Mouse (Mus musculus) lung, embryonic 16.5 days (tissue): ENCODE measurements around the gene Hpgds. TPM values are rescaled to one million over a fixed set of nuclear protein-coding genes. Genes with fewer than 3 reads are reported as not detected.
A peak's percentile ranks its signal among the peaks of the same experiment; 100 is the strongest.

Experiments
- ATAC-seq: fragments of 200-750 bp; cut with Nextera tagmentation; 2 replicates; pipeline ENCODE4 v1.8.0; 2017; ENCODE audit warnings: low read depth, mild to moderate bottlenecking, moderate library complexity
- H3K27ac ChIP-seq: fragments of 300-500 bp; sonication (generic); 2 replicates; pipeline ENCODE4 v1.5.1; 2014; ENCODE audit warnings: mild to moderate bottlenecking, control low read depth, low read length
- H3K27me3 ChIP-seq: fragments of 300-500 bp; sonication (generic); 2 replicates; pipeline ENCODE4 v1.6.1; 2014; ENCODE audit warnings: low read depth, low read length, mixed read lengths; ENCODE audit not compliant: control insufficient read depth, insufficient read depth
- H3K36me3 ChIP-seq: fragments of 300-500 bp; sonication (generic); 2 replicates; pipeline ENCODE4 v1.6.1; 2014; ENCODE audit warnings: low read length; ENCODE audit not compliant: control insufficient read depth, insufficient read depth
- H3K4me1 ChIP-seq: fragments of 300-500 bp; sonication (generic); replicated peaks from 2 replicates; pipeline ENCODE4 v1.6.1; 2014; ENCODE audit warnings: low read length, mixed read lengths; ENCODE audit not compliant: control insufficient read depth, insufficient read depth
- H3K4me2 ChIP-seq: fragments of 300-500 bp; sonication (generic); 2 replicates; pipeline ENCODE4 v1.6.1; 2014; ENCODE audit warnings: low read depth, low read length, control low read depth
- H3K4me3 ChIP-seq: fragments of 300-500 bp; sonication (generic); 2 replicates; pipeline ENCODE4 v1.5.1; 2014; ENCODE audit warnings: mild to moderate bottlenecking, low read length, control low read depth
- H3K9ac ChIP-seq: fragments of 300-500 bp; sonication (generic); 2 replicates; pipeline ENCODE4 v1.6.1; 2014; ENCODE audit warnings: low read length, control low read depth
- H3K9me3 ChIP-seq: fragments of 300-500 bp; sonication (generic); 2 replicates; pipeline ENCODE4 v1.6.1; 2016; ENCODE audit warnings: low read length; ENCODE audit not compliant: control insufficient read depth
- WGBS: fragments of 180-500 bp; shearing (Covaris S2); extraction: QIAGEN DNeasy Blood & Tissue Kit; methylation state at CpG from one replicate; pipeline ENCODE4 v1.1.7; 2014; 5-methylcytosine and 5-hydroxymethylcytosine counted together
- polyA plus RNA-seq: library from polyadenylated mRNA; unstranded; fragments of >200 nt; fragmentation: Nextera tagmentation; extraction: Ambion mirVana; gene quantifications from 2 replicates; pipeline ENCODE4 v1.2.1, GENCODE M21; 2015

Hpgds gene
- polyA plus RNA-seq, 1 experiment from 2014 or later: 3.5 TPM

DNA sequence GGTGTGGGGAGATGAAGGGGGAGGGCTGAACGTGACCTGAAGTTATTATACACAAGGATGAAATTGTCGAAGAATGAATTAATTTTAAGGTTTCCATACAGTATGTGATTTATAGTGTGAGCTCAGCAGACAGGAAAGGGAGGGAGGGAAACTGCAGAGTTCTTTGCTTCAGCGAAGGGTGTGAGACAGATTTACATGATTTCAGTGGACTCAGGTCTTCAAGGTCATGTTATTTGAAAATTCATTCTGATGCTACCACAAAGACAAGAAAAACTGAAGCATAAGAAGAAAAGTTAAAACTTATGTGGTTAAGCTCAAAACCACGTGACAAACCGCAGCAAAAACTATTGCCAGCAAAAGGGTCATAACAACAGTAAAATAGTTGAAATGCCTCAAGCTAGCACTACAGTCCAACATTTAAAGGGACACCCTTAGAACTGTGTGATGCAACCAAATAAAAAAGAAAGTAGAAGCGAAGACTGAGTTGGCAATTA is 3.9 kb downstream of the Hpgds start:
- Histone ChIP-seq H3K27ac (no peak overlapping the region), H3K9me3 (no peaks in the 10 kb centered on the region), H3K27me3 (no peaks in the 10 kb centered on the region), H3K9ac (no peak overlapping the region), H3K4me1 (peaks cover 4% of the 10 kb centered on the region; the same call in 1 of the 2 replicates), H3K4me2 (no peak overlapping the region), H3K36me3 (no peaks in the 10 kb centered on the region), H3K4me3 (no peak overlapping the region)
- no peak for ATAC-seq
- 51% methylated on average over 6 of the region's 6 CpGs for WGBS

DNA sequence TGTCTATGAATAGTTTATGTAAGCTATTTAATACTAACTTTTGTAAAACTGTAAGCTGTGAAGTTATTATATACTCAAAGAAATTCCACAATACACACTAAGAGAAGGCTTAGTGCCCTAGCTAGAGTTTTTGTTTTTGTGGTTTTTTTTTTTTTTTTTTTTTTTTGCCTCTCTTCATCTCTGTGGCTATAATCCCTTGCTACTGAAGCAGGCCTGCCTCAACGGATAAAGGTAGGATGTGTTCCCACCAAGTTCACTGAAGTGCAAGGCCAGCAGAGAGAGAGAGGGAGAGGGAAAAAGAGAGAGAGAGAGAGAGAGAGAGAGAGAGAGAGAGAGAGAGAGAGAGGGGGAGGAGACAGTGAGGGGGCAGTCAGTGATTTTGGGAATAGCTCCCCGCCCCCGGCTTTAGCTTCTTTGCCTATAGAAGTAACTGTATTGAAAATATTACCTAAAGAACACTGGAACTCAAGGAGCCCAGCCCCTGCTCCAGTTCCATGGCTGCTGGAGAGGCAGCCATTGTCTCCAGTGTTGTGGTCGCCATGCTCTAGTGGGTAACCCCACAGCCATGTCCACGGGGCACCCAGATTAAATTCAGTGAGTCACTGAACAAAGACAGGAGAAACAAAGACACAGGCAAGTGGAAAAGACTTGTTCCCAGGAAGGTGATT is 4.5 kb downstream of the Hpgds start:
- Histone ChIP-seq H3K27ac (no peak overlapping the region), H3K4me1 (peaks cover 4% of the 10 kb centered on the region; the same call in 1 of the 2 replicates), H3K4me2 (no peak overlapping the region), H3K4me3 (no peak overlapping the region), H3K9me3 (no peaks in the 10 kb centered on the region), H3K27me3 (no peaks in the 10 kb centered on the region), H3K36me3 (no peaks in the 10 kb centered on the region), H3K9ac (no peak overlapping the region)
- WGBS: 71% methylated on average over 5 of the region's 5 CpGs
- ATAC-seq: no peak

DNA sequence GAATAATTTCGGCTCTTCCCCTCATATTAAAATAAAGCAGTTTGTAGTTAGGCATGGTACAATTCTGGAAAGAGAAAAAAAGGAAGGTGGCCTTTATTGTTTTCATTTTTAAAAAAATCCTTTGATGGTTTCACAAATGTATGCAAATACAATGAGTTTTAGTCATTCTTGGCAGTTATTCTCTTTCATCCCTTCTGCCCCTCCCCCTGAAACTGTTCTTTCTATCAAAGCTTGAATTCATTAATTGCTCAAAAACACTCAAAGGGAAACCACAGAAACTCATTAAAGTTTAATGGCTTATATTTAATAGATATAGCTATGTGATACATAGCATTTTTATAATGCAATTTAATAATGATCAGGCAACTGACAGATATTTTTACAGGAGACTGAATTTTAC is 6.5 kb downstream of the Hpgds start:
- H3K36me3 ChIP-seq: no peaks in the 10 kb centered on the region
- no peaks in the 10 kb centered on the region for H3K9me3 ChIP-seq
- no peak overlapping the region for H3K9ac ChIP-seq
- WGBS: 63% methylated on average over 1 of the region's 1 CpGs
- no peak overlapping the region for H3K27ac ChIP-seq
- H3K27me3 ChIP-seq: no peaks in the 10 kb centered on the region
- peaks cover 4% of the 10 kb centered on the region; the same call in 1 of the 2 replicates for H3K4me1 ChIP-seq
- no peak overlapping the region for H3K4me3 ChIP-seq
- no peak overlapping the region for H3K4me2 ChIP-seq
- ATAC-seq: no peak

DNA sequence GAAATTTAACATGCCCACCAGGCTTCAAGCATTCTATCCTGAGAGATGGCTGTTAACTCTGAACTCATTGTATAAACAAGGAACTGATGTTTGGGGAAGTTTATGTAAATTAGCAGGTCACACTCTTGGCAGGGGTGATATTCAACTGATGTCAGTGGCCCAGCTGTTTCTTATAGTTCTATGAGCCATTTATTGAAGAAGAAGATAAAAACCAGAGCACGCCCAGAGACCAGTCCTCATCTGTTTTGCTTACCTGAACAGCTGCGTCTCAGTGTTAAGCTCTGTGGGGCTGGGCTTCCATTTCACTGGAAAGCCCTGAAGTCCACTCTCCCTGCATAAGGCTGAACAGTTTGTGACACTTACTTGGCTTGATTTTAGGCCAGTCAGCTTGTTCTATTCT is 6.9 kb downstream of the Hpgds start:
- H3K4me3 ChIP-seq: no peak overlapping the region
- no peak overlapping the region for H3K9ac ChIP-seq
- no peaks in the 10 kb centered on the region for H3K9me3 ChIP-seq
- ATAC-seq: peak; percentile 54
- WGBS: 20% methylated on average over 2 of the region's 2 CpGs
- peaks cover 4% of the 10 kb centered on the region; the same call in 1 of the 2 replicates for H3K4me1 ChIP-seq
- H3K27me3 ChIP-seq: no peaks in the 10 kb centered on the region
- H3K27ac ChIP-seq: no peak overlapping the region
- H3K36me3 ChIP-seq: no peaks in the 10 kb centered on the region
- H3K4me2 ChIP-seq: no peak overlapping the region

DNA sequence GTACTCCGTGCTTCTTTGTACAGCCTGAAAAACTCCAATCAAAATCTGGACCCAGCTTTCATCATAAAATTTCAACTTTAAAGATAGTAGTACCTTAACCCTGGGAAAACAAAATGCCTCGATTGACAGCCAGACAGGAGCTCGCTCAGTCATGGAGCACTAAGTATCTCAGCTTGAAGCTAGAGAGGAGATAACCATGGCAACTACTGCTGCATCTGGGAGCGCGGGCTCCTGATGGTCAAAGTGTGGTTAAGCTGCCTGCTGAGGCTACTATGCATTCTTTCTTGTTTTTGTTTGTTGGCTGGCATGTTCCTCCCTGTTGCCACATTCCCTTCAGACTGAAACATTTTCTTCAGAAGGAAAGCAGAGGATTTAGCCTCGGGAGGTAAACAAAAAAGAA is 12.3 kb downstream of the Hpgds start:
- H3K4me1 ChIP-seq: no peaks in the 10 kb centered on the region; the same call in 1 of the 2 replicates
- H3K4me3 ChIP-seq: no peak overlapping the region
- 56% methylated on average over 6 of the region's 6 CpGs for WGBS
- no peaks in the 10 kb centered on the region for H3K36me3 ChIP-seq
- H3K27me3 ChIP-seq: no peaks in the 10 kb centered on the region
- no peak overlapping the region for H3K4me2 ChIP-seq
- no peak overlapping the region for H3K27ac ChIP-seq
- H3K9me3 ChIP-seq: no peaks in the 10 kb centered on the region
- no peak for ATAC-seq
- no peak overlapping the region for H3K9ac ChIP-seq

DNA sequence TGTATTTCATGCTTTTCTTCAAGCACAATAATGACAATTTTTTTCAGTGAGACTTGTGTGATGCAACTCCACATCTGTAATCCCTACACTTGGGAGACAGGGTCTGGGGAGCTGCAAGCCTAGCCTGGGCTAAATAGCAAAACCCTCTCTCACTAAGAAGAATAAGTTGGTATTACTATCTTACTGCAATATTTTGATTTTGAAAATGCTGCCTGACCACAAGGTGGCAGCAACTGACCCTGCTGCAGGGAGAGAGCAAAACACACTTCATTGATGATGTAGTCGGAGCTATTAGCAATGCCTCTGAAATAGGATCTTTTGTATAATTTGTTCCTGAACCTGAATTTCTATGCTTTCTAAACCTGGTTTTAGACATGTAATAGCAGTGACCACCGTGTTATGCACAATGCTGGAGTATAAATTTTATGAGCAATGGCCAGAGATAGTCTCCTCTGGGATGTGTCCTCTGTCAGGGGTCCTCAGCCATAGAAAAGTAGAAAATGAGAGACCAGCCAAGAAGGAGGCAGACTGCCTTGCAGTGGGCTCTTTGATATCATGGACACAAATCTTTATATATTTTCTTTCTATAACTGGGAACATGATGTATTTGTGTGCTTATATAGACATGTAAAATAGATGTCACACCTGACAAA is 18.5 kb downstream of the Hpgds start:
- ATAC-seq: 0 out of 2 replicates have a peak, but pooled peaks have one; percentile 43
- no peaks in the 10 kb centered on the region for H3K4me1 ChIP-seq

DNA sequence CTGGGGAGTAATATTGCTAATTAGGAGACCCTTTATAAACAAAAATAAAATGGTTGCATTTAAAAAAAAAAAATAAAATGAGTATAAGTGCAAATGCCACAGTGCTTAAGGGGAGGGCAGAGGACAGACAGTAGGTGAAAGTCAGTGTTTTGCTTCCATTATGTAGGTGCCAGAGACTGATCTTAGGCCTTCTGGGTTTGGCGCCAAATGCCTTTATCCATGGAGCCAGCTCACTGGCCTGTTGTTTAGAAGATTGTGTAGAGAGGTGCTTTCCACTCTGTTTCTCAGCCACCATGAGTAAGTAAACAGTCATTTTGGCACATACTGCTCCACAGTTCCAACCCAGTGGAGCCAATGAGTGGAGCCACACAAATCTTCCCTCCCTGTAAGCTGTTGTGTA is 27.2 kb downstream of the Hpgds start:
- Histone ChIP-seq H3K9ac (no peak overlapping the region), H3K27me3 (no peaks in the 10 kb centered on the region), H3K4me2 (no peak overlapping the region), H3K36me3 (peaks cover 24% of the 10 kb centered on the region), H3K4me3 (no peak overlapping the region), H3K27ac (no peak overlapping the region), H3K4me1 (no peaks in the 10 kb centered on the region), H3K9me3 (no peaks in the 10 kb centered on the region)
- ATAC-seq: no peak
- 83% methylated on average over 1 of the region's 1 CpGs for WGBS

More for the DNA sequence above, 18.5 kb downstream of the Hpgds start:
- Histone ChIP-seq H3K27ac (no peak overlapping the region), H3K9ac (no peak overlapping the region), H3K9me3 (no peaks in the 10 kb centered on the region), H3K4me2 (no peak overlapping the region), H3K4me3 (no peak overlapping the region), H3K27me3 (no peaks in the 10 kb centered on the region), H3K36me3 (no peaks in the 10 kb centered on the region)
- WGBS: 26% methylated on average over 2 of the region's 2 CpGs

DNA sequence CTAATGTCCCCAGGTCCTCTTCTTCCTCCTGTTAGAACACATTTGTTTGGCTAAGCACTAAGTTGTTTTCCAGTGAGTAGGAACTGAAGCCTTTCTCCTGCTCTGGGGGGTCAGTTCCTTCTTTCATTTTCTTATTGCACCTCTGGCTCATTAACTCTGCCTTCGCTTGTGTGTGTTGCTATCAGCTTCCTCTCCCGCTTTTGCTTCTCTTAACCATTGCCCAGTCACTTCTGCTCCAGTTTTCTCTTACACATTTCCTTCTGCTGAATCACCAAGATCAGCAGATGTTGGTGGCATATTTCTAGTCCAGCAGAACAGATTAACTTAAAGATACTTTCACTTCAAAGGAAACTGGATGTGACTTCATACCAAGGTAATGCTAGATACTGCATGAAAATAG is 29.8 kb downstream of the Hpgds start:
- no peak for ATAC-seq
- H3K9ac ChIP-seq: no peak overlapping the region
- H3K27me3 ChIP-seq: no peaks in the 10 kb centered on the region
- H3K9me3 ChIP-seq: no peaks in the 10 kb centered on the region
- H3K36me3 ChIP-seq: peaks cover 31% of the 10 kb centered on the region
- H3K4me2 ChIP-seq: no peak overlapping the region
- H3K4me1 ChIP-seq: no peaks in the 10 kb centered on the region
- no peak overlapping the region for H3K27ac ChIP-seq
- H3K4me3 ChIP-seq: no peak overlapping the region
- 90% methylated on average over 2 of the region's 2 CpGs for WGBS

DNA sequence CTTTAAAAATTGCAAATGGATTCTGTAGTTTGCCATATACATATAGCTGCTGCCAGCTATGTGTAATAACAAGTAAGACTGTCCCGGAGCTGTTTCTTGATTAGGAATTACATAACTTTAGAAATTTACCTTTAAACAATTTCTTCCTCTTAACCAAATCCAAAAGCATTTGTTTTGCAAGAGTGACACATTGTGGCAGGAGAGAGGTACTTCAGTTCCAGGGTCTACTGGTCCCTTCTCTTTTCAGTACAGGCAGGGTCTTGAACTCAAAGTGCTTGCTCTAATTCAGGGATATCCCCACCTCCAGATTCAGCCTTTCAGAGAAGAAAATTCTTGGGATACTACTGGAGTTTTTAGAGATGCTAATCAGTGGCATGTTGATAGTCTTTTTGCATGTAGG is 65.6 kb downstream of the Hpgds start:
- no peak for ATAC-seq
- H3K9ac ChIP-seq: no peak overlapping the region
- no peak overlapping the region for H3K4me2 ChIP-seq
- 91% methylated on average over 1 of the region's 1 CpGs for WGBS
- H3K36me3 ChIP-seq: peaks cover 16% of the 10 kb centered on the region
- H3K4me3 ChIP-seq: no peak overlapping the region
- no peaks in the 10 kb centered on the region for H3K27me3 ChIP-seq
- no peak overlapping the region for H3K27ac ChIP-seq
- no peaks in the 10 kb centered on the region for H3K9me3 ChIP-seq
- H3K4me1 ChIP-seq: no peaks in the 10 kb centered on the region
